Mouse (Mus musculus): ENCODE data around the gene Nbea. TPM values are rescaled to one million over a fixed set of nuclear protein-coding genes. Genes with fewer than 3 reads are reported as not detected.

Gene Nbea
- polyA plus RNA-seq, 1 experiment: not detected

GRCm38 (mm10) chr3:55714260-55714659 lies 469.2 kb downstream of the Nbea start:
- Histone ChIP-seq H3K9me3 (ENCODE audit: control insufficient read depth, low read length) (no peaks in the 10 kb centered on the region), H3K27me3 (ENCODE audit: control insufficient read depth) (no peaks in the 10 kb centered on the region), H3K36me3 (ENCODE audit: control insufficient read depth) (no peaks in the 10 kb centered on the region), H3K4me1 (ENCODE audit: control insufficient read depth) (no peaks in the 10 kb centered on the region), H3K4me3 (replicated peaks) (no peak overlapping the region)
- TF ChIP-seq TAL1 (IDR thresholded peaks at IDR 0.05; ENCODE audit: low read length): no peak
- no peak for TF ChIP-seq GATA1 (IDR thresholded peaks at IDR 0.05; ENCODE audit: low read length)

DNA sequence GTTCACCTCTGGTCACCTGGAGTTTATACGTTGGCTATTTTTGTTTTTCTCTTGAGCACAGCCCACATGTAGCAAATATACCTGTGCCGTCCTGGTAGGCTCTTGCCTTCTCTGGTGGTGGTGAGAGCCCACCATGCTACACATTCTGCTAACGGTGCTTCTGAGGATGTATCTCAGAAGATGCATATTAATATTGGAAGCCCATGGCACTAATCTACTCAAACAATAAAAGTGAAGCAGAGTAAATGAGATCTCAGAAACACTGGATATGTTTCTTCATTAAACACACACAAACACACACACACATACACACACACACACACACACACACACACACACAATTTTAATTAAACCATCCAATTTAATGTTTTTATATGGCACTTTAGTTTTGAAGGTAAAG lies 469.6 kb downstream of the Nbea start:
- no peak overlapping the region for H3K4me3 ChIP-seq (replicated peaks)
- H3K9me3 ChIP-seq (ENCODE audit: control insufficient read depth, low read length): no peaks in the 10 kb centered on the region

DNA sequence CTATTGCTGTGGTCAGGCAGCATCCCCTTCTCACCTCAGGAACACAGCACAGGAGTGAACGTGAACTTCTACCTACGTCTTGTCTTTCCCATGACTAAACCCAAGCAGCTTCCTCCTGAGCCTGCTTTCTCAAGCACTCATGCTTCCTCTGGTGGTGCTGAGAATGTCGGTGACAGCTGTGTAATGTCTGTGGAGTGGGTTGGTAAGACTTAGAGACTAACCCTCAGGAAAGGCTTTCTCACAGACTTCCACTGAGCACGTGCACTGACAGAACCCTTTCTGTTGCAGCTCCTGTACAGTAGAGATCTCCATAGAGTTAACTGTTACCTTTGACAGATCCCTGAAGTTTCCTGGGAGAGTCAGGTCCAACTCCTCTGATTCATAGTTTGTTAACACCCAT lies 473.2 kb downstream of the Nbea start:
- TF ChIP-seq GATA1 (IDR thresholded peaks at IDR 0.05; ENCODE audit: low read length): no peak
- no peak for TF ChIP-seq TAL1 (IDR thresholded peaks at IDR 0.05; ENCODE audit: low read length)
- Histone ChIP-seq H3K27me3 (ENCODE audit: control insufficient read depth) (no peaks in the 10 kb centered on the region), H3K4me1 (ENCODE audit: control insufficient read depth) (no peaks in the 10 kb centered on the region), H3K36me3 (ENCODE audit: control insufficient read depth) (no peaks in the 10 kb centered on the region), H3K4me3 (replicated peaks) (no peak overlapping the region), H3K9me3 (ENCODE audit: control insufficient read depth, low read length) (no peaks in the 10 kb centered on the region)

More for the DNA sequence above, 469.6 kb downstream of the Nbea start:
- H3K27me3 ChIP-seq (ENCODE audit: control insufficient read depth): no peaks in the 10 kb centered on the region
- no peaks in the 10 kb centered on the region for H3K36me3 ChIP-seq (ENCODE audit: control insufficient read depth)
- TF ChIP-seq GATA1 (IDR thresholded peaks at IDR 0.05; ENCODE audit: low read length) (no peak), TAL1 (IDR thresholded peaks at IDR 0.05; ENCODE audit: low read length) (no peak)
- H3K4me1 ChIP-seq (ENCODE audit: control insufficient read depth): no peaks in the 10 kb centered on the region

DNA sequence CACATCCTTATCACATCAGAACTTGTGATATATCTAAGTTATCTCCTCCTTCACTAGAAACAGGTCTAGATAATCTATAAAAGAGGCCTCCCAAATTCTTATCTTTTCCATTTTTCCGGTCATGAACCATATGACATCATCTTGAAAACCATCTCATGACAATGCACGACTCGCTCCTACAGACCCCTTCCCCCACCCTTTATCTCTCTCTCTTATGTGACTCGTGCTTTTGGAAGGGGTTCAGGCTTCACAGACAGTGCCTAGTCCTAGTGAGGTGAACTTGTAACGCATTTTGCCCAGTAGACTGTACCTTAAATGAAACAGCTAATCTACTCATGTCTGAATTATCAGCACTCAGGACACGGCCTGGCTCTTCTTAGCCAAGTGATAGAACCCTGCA lies 481.9 kb downstream of the Nbea start:
- no peaks in the 10 kb centered on the region for H3K4me1 ChIP-seq (ENCODE audit: control insufficient read depth)
- no peaks in the 10 kb centered on the region for H3K36me3 ChIP-seq (ENCODE audit: control insufficient read depth)
- H3K27me3 ChIP-seq (ENCODE audit: control insufficient read depth): no peaks in the 10 kb centered on the region
- no peaks in the 10 kb centered on the region for H3K9me3 ChIP-seq (ENCODE audit: control insufficient read depth, low read length)
- no peak overlapping the region for H3K4me3 ChIP-seq (replicated peaks)
- no peak for TF ChIP-seq GATA1 (IDR thresholded peaks at IDR 0.05; ENCODE audit: low read length)
- TF ChIP-seq TAL1 (IDR thresholded peaks at IDR 0.05; ENCODE audit: low read length): no peak

GRCm38 (mm10) chr3:55697174-55697573 lies 486.3 kb downstream of the Nbea start:
- H3K36me3 ChIP-seq (ENCODE audit: control insufficient read depth): no peaks in the 10 kb centered on the region
- TF ChIP-seq TAL1 (IDR thresholded peaks at IDR 0.05; ENCODE audit: low read length) (no peak), GATA1 (IDR thresholded peaks at IDR 0.05; ENCODE audit: low read length) (no peak)

GRCm38 (mm10) chr3:55693073-55693472 lies 490.4 kb downstream of the Nbea start:
- TF ChIP-seq GATA1 (IDR thresholded peaks at IDR 0.05; ENCODE audit: low read length) (no peak), TAL1 (IDR thresholded peaks at IDR 0.05; ENCODE audit: low read length) (no peak)

More at GRCm38 (mm10) chr3:55697174-55697573, 486.3 kb downstream of the Nbea start:
- Histone ChIP-seq H3K9me3 (ENCODE audit: control insufficient read depth, low read length) (no peaks in the 10 kb centered on the region), H3K4me3 (replicated peaks) (no peak overlapping the region), H3K27me3 (ENCODE audit: control insufficient read depth) (no peaks in the 10 kb centered on the region), H3K4me1 (ENCODE audit: control insufficient read depth) (no peaks in the 10 kb centered on the region)

GRCm38 (mm10) chr3:55688098-55688497 lies 495.4 kb downstream of the Nbea start:
- Histone ChIP-seq H3K4me3 (replicated peaks) (no peak overlapping the region), H3K27me3 (ENCODE audit: control insufficient read depth) (no peaks in the 10 kb centered on the region), H3K36me3 (ENCODE audit: control insufficient read depth) (no peaks in the 10 kb centered on the region), H3K9me3 (ENCODE audit: control insufficient read depth, low read length) (no peaks in the 10 kb centered on the region), H3K4me1 (ENCODE audit: control insufficient read depth) (no peaks in the 10 kb centered on the region)
- TF ChIP-seq TAL1 (IDR thresholded peaks at IDR 0.05; ENCODE audit: low read length) (no peak), GATA1 (IDR thresholded peaks at IDR 0.05; ENCODE audit: low read length) (no peak)

More at GRCm38 (mm10) chr3:55693073-55693472, 490.4 kb downstream of the Nbea start:
- H3K4me3 ChIP-seq (replicated peaks): no peak overlapping the region
- no peaks in the 10 kb centered on the region for H3K27me3 ChIP-seq (ENCODE audit: control insufficient read depth)
- H3K36me3 ChIP-seq (ENCODE audit: control insufficient read depth): no peaks in the 10 kb centered on the region
- H3K9me3 ChIP-seq (ENCODE audit: control insufficient read depth, low read length): no peaks in the 10 kb centered on the region
- no peaks in the 10 kb centered on the region for H3K4me1 ChIP-seq (ENCODE audit: control insufficient read depth)

GRCm38 (mm10) chr3:55686993-55687392 lies 496.5 kb downstream of the Nbea start:
- Histone ChIP-seq H3K36me3 (ENCODE audit: control insufficient read depth) (no peaks in the 10 kb centered on the region), H3K9me3 (ENCODE audit: control insufficient read depth, low read length) (no peaks in the 10 kb centered on the region), H3K4me1 (ENCODE audit: control insufficient read depth) (no peaks in the 10 kb centered on the region), H3K27me3 (ENCODE audit: control insufficient read depth) (no peaks in the 10 kb centered on the region), H3K4me3 (replicated peaks) (no peak overlapping the region)
- TF ChIP-seq GATA1 (IDR thresholded peaks at IDR 0.05; ENCODE audit: low read length) (no peak), TAL1 (IDR thresholded peaks at IDR 0.05; ENCODE audit: low read length) (no peak)

DNA sequence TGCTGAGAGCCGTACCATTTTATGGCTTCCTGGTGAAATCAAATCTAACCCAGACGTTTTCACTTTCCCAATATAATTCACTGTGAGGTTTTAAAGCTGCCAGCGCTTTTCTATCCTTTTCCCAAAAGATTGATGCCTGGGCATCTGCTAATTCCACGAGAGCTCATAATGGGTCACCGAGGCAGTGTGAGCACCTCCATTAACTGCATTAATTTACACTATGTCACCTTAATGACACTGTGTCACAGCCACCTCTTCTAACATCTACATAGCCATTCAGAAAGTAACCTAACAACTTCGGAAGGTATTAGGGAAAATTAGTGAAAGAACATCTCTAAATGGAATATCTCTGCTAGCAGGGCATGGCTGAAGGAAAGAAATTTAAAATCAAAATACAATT lies 497.9 kb downstream of the Nbea start:
- Histone ChIP-seq H3K36me3 (ENCODE audit: control insufficient read depth) (no peaks in the 10 kb centered on the region), H3K4me1 (ENCODE audit: control insufficient read depth) (no peaks in the 10 kb centered on the region), H3K9me3 (ENCODE audit: control insufficient read depth, low read length) (no peaks in the 10 kb centered on the region), H3K4me3 (replicated peaks) (no peak overlapping the region), H3K27me3 (ENCODE audit: control insufficient read depth) (no peaks in the 10 kb centered on the region)
- TF ChIP-seq TAL1 (IDR thresholded peaks at IDR 0.05; ENCODE audit: low read length): no peak

GRCm38 (mm10) chr3:55684892-55685291 lies 498.6 kb downstream of the Nbea start:
- Histone ChIP-seq H3K4me1 (ENCODE audit: control insufficient read depth) (no peaks in the 10 kb centered on the region), H3K36me3 (ENCODE audit: control insufficient read depth) (no peaks in the 10 kb centered on the region), H3K27me3 (ENCODE audit: control insufficient read depth) (no peaks in the 10 kb centered on the region), H3K4me3 (replicated peaks) (no peak overlapping the region), H3K9me3 (ENCODE audit: control insufficient read depth, low read length) (no peaks in the 10 kb centered on the region)
- TF ChIP-seq TAL1 (IDR thresholded peaks at IDR 0.05; ENCODE audit: low read length) (no peak), GATA1 (IDR thresholded peaks at IDR 0.05; ENCODE audit: low read length) (no peak)

Data from erythroblast, embryonic 14.5 days (primary cell).